Mouse (Mus musculus) kidney, adult 11 months (tissue): ENCODE measurements around the gene Smpd3.

ENCODE experiments used
- DNase-seq: peaks from one replicate; pipeline ENCODE4 v3.0.0; 2022

The Smpd3 gene

DNA sequence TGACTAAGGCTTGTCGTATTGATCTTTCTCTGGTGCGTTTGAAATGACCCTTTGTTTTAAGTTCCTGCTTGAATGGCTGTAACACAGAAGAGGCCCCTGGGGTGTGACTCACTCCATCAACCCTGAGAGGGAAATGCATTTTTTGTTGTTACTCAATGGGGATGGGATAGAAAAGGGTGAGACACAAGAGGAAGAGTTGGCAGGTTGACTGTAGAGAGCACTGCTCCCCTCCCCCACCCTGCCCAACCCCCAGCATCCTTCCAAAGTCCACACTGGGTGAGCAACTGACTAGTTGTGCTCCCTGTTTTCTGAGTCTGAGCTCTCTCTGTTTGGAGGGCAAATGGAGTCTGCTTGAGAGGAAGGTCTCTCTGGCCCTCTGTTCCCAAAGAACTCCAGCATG is 50.3 kb downstream of the Smpd3 start:
- no peak for DNase-seq

DNA sequence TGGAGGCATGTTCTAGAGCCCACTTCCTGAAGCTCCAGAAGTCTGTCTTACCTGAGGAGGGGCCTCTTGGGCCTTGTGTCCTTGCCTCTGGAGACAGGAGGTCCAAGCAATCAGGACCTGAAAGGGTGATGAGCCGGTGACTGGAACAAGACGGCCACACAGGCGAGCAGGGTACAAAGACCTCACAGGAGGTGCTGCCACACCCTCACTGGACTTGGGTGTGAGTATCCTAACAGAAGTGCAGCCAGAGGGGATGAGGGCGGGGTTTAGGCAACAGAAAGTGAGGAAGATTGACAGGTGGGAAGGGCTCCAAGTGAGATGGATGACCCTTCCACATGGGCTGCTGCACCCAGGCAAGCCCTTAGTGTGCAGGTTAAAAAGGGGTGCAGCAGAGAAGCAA is 56.9 kb downstream of the Smpd3 start:
- DNase-seq: no peak

DNA sequence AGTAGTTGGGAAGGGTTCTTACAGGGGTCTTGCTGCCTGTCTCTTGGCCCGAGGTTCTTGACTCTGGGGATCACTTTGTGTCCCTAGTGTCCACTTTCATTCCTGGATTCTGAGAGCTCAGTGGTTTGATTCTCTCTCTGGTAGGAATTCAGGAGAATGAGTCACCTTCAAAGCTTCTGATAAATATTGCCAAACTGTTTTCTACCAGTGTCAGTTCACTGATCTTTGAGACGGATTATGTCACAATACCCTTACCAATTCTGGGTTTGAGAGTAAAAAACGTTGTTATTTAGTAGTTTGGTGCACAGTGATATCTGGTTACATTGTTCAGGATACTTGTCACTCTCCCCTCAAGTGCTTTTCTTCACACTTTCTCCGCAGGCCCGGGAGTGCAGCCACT is 57.6 kb downstream of the Smpd3 start:
- DNase-seq: no peak

DNA sequence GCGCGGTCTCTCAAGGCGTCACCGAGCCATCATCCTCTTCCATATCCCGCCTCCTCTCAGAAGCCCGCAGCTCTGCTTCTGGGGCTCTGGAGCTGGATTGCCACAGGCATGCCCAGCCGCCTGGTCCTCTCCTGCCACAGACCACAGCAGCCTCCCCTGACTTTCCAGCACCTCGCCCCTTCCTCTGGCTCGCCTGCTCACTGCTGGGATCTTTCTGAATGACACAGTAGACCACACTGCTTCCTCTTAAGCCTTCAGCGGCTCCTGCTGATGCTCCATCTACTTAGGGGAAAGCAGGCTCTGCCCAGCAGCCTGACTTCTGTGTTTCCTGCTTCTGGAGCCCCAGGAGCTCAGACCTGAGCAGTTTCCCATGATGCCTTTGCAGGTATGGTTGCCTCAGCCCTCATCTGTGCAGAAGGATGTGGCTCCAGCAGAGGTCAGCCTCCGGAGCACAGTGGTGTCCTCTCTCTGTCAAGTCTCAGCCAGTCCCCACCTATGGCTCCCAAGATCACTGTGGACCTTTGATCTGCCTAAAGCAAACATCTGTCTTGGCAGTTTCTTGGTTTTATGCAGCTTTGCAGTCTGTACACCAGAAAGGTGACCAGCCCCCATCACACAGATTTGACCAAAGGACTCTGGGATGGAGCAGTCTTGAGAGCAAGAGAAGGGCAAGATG is 59.3 kb downstream of the Smpd3 start:
- DNase-seq: no peak

DNA sequence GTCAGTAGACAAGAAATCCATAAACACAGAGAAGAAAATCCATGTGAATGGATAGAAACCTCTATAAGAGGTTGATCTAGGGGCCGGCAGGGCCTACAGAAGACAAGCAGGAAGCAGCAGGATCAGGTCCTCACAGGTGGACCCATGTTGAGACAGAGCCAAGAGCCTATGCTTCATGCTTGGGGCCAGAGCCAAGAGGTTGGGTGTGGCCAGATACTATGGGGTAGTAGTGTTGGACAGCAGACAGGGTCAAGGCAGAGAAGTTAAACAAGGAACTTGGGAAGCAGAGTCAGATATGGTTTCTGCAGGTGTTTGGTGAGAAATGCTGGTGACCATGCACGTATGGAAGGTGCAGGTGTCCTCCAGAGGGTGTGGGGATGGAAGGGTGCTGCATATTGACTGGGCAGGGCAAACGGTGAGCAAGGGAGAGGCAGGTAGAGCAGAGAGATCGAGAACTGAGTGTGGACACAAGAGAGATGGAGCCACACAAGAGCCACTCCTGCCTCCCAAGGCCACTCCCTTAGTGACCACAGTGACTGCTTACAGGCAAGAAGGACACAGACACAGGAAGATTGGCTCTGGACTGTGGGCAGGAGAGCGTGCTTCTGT is 61.0 kb downstream of the Smpd3 start:
- no peak for DNase-seq

DNA sequence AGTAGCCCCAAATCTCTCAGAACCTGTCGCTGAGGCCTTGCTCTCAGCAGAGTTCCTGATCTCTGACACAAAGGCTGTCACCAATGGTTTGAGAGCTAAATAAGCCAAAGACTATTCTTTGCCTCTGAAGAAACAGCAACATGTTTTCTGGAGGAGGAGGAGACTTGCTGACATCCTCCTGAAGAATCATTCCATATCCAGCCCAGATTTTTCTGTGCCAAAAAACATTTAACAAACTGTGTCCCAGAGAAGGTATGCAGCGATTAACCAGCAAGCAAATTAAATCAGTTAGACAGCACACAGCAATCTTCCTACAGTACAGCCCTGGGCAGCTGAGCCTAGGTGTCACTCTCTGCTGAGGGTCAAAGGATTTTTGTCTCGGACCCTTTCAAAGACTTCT is 64.3 kb downstream of the Smpd3 start:
- no peak for DNase-seq

DNA sequence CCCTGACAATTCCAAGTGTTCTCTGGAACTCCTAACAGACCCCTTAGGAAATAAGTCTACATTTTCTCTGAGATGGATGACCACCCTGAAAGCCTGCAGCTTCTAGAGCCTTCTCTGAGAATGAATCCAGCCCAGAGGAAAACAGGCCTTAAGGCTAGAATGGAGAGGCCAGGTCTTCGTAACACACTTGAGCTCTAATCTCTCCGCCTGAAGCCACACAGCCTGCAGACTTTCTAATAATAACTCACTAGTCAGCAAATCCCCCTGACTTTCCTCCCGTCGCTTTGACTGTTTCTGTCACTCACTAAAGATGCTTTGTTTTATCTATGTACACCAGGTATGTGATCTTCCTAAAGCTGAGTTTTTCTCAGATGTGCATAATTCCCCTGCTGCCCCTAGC is 66.4 kb downstream of the Smpd3 start:
- no peak for DNase-seq

DNA sequence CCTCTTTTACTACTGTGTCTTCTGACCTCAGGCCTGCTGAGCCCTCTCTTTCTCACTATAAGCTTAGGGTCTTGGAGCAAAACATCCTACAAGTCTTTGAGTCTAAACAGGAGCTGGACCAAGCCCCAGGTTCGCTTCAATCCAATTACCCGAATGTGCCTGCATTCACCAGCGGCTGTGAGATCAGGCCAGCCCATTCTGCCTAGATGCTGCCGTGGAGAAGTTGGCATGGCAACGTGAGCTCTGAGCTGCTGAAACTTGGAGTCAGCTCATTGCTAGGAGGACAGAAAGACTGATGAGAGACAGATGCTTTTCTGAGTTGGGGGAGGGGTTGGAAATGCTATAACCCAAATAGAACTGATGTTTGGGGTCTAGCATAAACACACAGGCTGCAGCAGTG is 67.0 kb downstream of the Smpd3 start:
- DNase-seq: no peak

DNA sequence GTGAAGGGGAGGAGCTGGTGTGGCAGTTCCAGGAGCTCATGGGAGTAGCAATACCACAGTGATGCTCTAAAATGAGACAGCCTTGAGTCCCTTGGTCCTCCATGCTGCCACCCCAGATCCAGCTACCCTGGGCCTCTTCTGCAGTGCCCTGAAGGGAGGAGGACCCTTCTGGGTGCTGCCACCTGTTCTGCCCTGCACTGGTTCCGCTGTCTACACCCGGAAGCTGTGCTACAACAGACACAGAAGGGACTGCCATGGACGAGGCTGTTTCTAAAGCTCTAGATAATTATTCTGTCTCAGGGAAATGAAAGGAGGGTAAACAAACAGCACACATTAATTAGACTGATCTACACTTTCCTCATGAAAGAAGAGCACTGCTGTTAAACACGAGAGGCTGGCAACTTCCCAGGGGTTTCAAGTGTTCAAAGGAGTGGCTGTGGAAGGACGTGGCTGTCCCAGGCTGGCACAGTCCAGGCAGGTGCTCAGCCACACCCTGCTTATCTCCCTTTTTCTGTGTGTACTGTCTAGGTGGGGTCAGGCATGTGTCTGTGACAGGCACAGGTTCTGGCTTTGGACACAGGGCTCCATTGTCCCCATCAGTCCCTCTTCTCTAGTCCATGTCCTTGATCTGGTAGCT is 69.0 kb downstream of the Smpd3 start:
- DNase-seq: no peak

DNA sequence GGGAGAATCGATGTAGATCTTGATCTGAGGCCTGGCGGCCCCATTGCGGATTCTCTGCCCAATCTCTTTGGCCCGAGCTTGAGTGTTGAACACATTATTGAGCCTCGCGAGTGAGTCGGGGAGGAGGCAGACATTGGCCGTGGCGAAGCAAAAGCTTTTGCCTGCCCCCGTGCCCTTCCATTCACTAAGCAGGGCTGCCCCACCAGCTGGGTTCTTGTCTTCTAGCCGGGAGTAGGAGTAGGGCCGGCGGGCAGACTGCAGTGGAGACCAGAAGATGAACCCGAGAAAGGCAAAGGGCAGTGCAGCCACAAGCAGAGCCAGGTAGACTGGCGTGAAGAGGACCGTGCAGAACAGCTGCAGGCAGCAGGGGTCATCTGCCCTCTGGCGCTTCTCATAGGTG is 72.4 kb downstream of the Smpd3 start:
- no peak for DNase-seq

DNA sequence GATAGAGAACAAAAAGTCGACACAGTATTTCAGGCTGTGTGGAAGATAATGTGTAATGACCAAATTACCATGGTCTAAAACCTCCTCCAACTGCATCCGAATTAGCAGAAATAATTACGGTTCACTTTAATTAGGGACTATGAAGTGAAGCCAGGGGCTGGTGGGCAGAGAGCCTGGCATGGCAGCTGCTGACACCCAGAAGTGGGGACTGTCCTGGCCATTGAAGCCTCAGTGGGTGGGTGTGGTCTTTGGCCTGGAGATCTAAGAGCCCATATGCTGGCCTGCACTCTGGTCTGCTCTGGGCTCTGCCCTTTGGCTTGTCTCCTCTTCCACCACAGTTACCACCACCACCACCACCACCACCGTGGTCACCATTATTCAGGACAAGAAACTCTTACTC is 73.9 kb downstream of the Smpd3 start:
- DNase-seq: no peak

DNA sequence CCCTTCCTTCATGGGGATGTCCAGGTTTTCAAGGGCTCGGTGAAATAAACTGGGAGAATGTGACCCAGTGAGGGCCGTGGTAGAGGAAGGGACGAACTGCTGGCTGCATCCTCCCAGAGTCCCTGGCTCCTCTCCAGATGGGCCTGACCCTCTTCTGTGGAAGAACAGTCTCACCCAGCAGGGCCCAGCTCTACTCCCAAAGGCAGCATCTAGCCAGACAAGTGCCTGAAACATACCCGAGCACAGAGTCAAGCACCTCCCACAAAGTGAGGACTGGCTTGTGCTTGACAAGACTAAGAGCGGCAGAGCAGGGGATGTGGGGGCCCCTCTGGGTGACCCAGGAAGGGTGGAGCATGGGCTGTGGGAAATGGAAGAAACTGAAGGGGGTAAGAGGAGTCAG is 75.4 kb downstream of the Smpd3 start:
- no peak for DNase-seq

DNA sequence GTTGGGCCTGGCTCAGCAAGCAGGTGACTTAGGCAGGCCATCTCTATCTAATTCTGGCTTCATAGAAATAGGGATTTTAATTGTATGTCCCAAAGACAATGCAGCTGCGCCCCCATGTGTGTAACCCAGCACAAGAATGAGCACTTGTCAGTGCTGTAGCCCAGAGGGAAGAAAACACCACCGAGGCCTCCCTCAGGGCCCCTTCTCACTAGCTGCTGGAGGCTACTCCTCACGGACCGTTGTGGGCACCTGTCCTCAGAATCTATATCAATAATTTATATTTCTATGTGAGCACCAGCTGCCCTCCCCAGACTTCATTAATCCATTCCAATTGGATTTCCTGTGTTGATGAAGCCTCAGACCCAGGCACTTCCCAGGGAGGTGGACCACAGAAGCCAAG is 76.9 kb downstream of the Smpd3 start:
- DNase-seq: no peak

DNA sequence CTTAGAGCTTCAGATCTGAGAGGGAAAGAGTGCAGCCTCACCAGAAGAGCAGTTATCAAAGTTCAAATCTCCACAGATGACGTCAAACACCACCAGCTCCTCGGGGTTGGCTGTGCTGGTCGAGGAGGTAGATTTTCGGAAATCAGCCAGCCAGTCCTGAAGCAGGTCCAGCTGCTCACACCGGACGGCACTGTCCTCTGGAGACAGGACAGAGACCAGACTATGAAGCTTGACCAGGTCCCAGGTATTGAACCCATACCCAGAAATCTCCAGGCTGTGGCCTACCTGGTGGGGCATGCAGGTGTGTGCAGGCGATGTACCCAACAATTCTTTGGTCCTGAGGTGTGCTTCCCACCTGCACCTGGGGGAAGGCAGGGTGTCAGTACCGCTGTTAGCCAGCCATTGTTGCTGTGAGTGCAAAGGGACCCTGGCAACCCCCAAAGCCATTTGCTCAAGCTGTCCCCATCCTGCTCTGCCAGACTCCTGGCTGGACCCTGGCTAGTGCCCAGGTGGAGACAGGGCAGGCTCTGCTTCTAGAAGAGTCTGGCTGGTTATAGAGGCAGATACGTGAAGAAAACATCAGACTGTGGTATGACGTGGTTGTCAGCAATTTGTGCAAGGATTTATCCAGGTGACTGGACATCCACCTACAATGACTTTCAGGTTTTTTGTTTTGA is 78.1 kb downstream of the Smpd3 start:
- DNase-seq: no peak

DNA sequence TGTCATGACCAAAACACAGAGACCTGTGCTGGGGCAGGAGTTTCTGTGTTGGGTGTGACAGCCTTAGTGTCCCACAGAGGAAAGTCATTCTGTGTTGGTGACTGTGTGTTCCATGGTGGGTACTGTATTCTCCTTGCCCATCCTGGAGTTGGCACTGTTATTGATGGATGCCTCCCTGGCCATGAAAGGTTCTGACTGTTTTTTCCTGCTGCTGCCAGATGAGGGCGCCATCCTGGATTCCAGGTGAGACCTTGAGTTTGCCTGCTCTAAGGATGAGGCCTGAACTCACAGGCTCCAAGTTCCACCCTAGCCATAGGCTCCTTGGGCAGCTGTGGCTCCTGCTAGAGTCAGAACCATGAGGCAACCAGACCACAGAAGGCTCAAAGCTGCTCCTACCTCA is 79.6 kb downstream of the Smpd3 start:
- DNase-seq: no peak

DNA sequence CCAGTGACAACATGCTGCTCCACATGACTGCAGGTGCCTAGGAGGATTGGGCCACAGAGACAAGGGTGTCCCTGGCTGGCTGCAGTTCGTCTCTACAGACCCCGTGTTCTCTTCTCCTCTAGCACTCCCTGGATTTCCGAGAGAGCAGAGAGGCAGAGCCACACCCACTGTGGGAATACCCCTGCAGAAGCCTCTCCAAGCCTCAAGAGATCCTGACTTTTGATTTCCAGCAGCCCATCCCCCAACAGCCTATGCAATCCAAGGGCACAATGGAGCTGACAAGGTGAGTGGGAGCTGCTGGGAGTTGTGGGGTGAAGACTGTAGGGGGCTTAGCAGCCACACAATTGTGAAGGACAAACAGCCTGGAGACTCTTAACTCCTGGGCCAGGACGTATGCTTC is 87.6 kb downstream of the Smpd3 start:
- DNase-seq: no peak

DNA sequence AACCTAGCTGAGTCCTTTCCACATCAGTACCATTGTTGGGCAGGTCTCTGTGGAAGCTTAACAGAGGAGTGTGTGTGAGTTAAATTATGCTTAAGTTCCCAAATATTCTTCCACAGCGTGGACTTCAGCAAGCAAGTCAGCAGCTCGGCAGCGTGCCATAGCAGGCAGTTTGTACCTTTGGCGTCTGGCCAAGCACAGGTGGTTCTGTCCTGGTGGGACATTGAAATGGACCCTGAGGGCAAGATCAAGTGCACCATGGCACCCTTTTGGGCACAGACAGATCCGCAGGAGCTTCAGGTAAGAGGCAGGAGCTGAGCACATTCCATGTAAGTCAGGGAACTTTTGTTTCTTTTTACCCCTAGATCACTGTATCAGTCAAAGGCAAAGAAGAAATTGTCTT is 100.7 kb downstream of the Smpd3 start:
- DNase-seq: peak; percentile 59

DNA sequence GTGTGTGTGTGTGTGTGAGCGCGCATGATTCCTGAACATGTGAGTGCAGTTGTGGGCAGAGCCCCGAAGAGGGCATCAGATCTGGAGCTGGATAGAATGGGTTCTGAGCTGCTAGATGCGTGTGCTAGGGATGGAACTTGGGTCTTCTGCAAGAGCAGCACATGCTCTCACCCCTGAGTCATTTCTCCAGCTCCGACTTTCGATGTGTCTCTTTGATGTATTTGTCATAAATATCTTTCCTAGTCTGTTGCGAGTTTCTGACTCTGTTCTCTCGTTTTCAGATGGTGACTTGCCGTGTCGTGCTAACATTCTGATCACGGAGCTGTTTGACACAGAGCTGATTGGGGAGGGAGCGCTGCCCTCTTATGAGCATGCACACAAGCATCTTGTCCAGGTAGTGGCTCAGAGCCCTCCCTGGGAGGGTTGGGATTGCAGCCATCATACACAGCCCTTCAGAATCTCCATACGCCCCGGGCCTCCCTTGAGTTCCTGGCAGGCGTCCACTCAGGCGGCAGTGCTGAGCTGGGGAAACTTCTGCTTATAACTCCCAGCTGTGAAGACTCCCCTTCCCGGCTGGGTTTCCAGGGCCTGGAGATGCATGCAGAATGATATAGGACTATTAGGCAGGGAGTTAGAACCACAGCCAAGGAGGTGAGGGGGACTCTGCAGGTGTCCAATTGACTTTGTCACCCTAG is 103.1 kb downstream of the Smpd3 start:
- no peak for DNase-seq

DNA sequence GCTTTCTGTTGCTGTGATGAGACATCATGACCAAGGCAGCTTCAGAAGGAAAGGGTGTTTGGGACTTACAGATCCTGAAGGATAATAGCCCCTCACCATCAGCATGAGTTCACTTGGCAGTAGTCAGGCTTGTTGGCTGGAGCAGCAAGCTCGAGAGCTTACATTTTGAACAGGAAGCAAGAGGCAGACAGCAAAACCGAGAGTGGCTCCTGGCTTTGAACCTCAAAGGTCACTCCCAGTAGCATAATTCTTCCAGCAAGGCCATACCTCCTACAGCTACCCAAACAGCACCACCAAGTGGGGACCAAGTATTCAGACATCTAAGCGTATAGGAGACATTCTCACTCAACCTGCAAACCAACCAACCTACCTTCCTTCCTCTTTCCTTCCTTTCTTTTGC is 105.0 kb downstream of the Smpd3 start:
- DNase-seq: no peak

DNA sequence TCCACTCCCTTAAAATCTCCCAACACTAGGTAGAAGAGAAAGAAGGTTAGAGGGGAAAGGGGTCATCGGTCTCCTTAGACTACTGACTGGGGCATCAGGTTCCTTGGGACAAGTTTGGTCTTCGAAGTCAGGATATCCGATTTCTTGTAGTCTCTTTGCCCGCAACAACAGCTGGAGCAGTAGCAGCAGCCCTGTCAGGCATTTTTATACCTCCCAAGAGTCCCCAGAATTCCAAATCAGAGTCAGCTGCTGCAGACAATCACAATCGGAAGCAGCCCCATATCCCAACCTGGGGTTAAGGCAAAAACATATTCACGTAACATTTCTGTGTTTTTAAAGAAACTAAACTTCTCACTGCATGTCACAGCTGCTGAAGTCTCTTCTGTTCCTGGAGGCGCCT is 106.3 kb downstream of the Smpd3 start:
- no peak for DNase-seq

DNA sequence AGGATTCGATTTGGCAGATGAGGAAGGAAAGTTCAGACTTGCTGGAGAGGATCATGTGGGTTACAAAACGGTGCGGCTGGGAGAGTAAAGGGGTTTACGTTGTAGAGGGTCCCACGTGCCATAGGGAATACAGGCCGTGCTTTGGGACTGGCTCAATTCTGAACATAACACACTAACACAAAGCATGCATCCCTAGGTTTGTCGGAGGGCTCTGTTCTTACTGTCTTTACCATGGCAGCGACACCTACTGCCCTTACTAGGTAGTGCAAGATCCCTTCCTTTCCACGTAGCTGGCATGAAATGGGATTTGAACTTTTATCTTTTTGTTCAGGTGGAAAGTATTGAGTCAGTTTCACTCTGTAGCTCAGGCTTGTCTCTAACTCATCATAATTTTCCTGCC is 111.2 kb downstream of the Smpd3 start:
- peak; percentile 19 for DNase-seq

DNA sequence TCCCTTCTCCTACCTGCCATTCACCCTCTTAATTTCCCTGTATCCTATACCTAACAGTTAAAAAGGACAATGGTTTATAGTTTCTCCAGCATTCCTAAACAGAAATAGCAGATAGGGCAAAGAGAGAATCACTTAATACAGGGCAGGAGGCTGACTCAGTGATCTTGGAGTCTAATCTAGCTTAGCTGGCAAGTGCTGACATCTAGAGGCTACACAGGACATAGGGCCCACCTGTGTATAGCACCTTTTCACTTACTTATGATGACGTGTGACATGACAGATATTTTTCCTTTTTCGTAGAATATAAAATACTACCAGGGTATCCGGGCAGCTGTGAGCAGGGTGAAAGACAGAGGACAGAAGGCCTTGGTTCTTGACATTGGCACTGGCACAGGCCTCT is 118.2 kb downstream of the Smpd3 start:
- DNase-seq: no peak

DNA sequence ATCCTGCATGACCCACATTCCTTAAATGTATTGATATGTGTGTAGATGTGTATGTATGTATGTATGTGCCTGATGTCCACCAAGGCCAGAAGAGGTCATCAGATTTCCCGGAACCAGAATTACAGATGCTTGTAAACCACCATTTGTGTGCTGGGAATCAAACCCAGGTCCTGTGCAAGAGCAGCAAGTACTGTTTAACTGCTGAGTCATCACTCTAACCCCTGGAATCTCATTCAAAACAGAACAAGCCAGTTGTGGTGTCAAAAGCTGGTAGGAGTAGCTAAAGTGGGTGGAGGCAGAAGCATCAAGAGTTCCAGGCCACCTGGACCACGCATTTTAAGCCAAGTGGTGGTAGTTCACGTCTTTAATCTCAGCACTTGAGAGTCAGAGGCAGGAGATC is 123.8 kb downstream of the Smpd3 start:
- no peak for DNase-seq

DNA sequence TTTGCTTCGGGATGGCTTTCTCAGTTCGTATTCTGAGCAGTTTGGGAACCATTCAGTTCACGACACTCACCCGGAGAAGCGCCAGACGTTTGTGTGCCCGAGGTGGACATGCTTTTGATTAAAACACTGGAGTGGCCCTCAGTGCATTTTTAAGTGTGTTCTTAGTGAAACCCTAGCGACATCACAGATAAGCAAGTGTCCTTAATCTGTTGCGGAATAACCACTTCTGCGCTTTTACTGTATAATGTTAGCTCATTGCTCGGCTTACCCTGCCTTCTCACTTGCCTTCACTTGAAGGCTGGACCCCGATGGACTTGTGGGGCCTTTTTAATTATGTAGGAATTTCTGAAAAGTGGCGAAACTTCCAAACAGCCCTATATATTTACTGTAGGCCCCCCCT is 126.4 kb downstream of the Smpd3 start:
- no peak for DNase-seq
